Mouse (Mus musculus) layer of hippocampus, postnatal 14 days (tissue): Measurements from ENCODE around the gene Dld. TPM values are rescaled to one million over a fixed set of nuclear protein-coding genes. Genes with fewer than 3 reads are reported as not detected.

Experiments
- DNase-seq, 2 experiments: peaks; one replicate each; pipeline ENCODE4 v3.0.0; 2021 to 2022; ENCODE audit warnings: low spot score in 2 of 2, mixed read lengths in 1 of 2
- total RNA-seq, 2 experiments: library from RNA; stranded (reverse); gene quantifications; 2 replicates each; pipeline ENCODE4 v1.2.3; 2021

The Dld gene
- total RNA-seq, 2 experiments from 2014 or later, result 112 to 121 TPM

GRCm38 (mm10) chr12:31296097-31296496, 55.2 kb downstream of the Dld start:
- DNase-seq, result no peak

- DNase-seq, result no peak
These were observed 55.7 kb downstream of the Dld start for GRCm38 (mm10) chr12:31295505-31295904.

- DNase-seq, result no peak
These were observed 56.3 kb downstream of the Dld start for GRCm38 (mm10) chr12:31294996-31295395.

GRCm38 (mm10) chr12:31294526-31294925, 56.7 kb downstream of the Dld start:
- no peak for DNase-seq

- DNase-seq, result no peak
These were observed 57.7 kb downstream of the Dld start for GRCm38 (mm10) chr12:31293361-31294142.

GRCm38 (mm10) chr12:31290951-31291350, 60.3 kb downstream of the Dld start:
- DNase-seq, result no peak

GRCm38 (mm10) chr12:31289046-31289445, 62.2 kb downstream of the Dld start:
- no peak for DNase-seq

- DNase-seq, result no peak
These were observed 67.6 kb downstream of the Dld start for GRCm38 (mm10) chr12:31283617-31284136.

- no peak for DNase-seq
These were observed 68.1 kb downstream of the Dld start for GRCm38 (mm10) chr12:31283131-31283530.

- no peak for DNase-seq
These were observed 69.0 kb downstream of the Dld start for GRCm38 (mm10) chr12:31282241-31282640.

Other genes with a start within 250 kb of the Dld start
- not detected for gene Gm6993, start 110.7 kb downstream of the Dld start, total RNA-seq
- 10 to 100 TPM; 47.5 to 54.9 TPM for gene Lamb1, start 86.2 kb downstream of the Dld start, total RNA-seq
- under 1 TPM; 0.38 to 0.81 TPM for gene Slc26a3, start 39.4 kb upstream of the Dld start, total RNA-seq
- gene Cbll1, start 148.2 kb upstream of the Dld start, total RNA-seq, result 10 to 100 TPM; 20.6 to 24.3 TPM
- gene Slc26a4, start 208.5 kb upstream of the Dld start, total RNA-seq, result 1 to 10 TPM; 8.3 to 8.4 TPM